Mouse (Mus musculus): ENCODE measurements around the gene Prkcq.

The Prkcq gene

GRCm38 (mm10) chr2:11186586-11186985 is 14.7 kb downstream of the Prkcq start:
- no peak for DNase-seq (ENCODE audit: low read depth, low spot score)

- peak; percentile 87 for DNase-seq (ENCODE audit: low read depth, low spot score)
These were observed 15.3 kb downstream of the Prkcq start for GRCm38 (mm10) chr2:11187166-11187565.

- peak; percentile 65 for DNase-seq (ENCODE audit: low read depth, low spot score)
These were observed 16.4 kb downstream of the Prkcq start for GRCm38 (mm10) chr2:11188279-11188678.

GRCm38 (mm10) chr2:11189150-11189767 is 17.4 kb downstream of the Prkcq start:
- peak; percentile 57 for DNase-seq (ENCODE audit: low read depth, low spot score)

- peak; percentile 63 for DNase-seq (ENCODE audit: low read depth, low spot score)
These were observed 20.6 kb downstream of the Prkcq start for GRCm38 (mm10) chr2:11192281-11193098.

GRCm38 (mm10) chr2:11193099-11193618 is 21.3 kb downstream of the Prkcq start:
- DNase-seq (ENCODE audit: low read depth, low spot score): peak; percentile 85

GRCm38 (mm10) chr2:11194732-11195340 is 22.9 kb downstream of the Prkcq start:
- DNase-seq (ENCODE audit: low read depth, low spot score): peak; percentile 73

GRCm38 (mm10) chr2:11196071-11196470 is 24.2 kb downstream of the Prkcq start:
- DNase-seq (ENCODE audit: low read depth, low spot score): peak; percentile 60

- DNase-seq (ENCODE audit: low read depth, low spot score): no peak
These were observed 25.1 kb downstream of the Prkcq start for GRCm38 (mm10) chr2:11196952-11197559.

- DNase-seq (ENCODE audit: low read depth, low spot score): no peak
These were observed 27.7 kb downstream of the Prkcq start for GRCm38 (mm10) chr2:11199624-11200023.

- peak; percentile 63 for DNase-seq (ENCODE audit: low read depth, low spot score)
These were observed 30.9 kb downstream of the Prkcq start for GRCm38 (mm10) chr2:11202841-11203240.

- peak; percentile 65 for DNase-seq (ENCODE audit: low read depth, low spot score)
These were observed 31.4 kb downstream of the Prkcq start for GRCm38 (mm10) chr2:11203261-11203660.

- peak; percentile 86 for DNase-seq (ENCODE audit: low read depth, low spot score)
These were observed 32.3 kb downstream of the Prkcq start for GRCm38 (mm10) chr2:11204232-11204631.

- peak; percentile 74 for DNase-seq (ENCODE audit: low read depth, low spot score)
These were observed 33.1 kb downstream of the Prkcq start for GRCm38 (mm10) chr2:11204961-11205360.

GRCm38 (mm10) chr2:11205720-11206119 is 33.8 kb downstream of the Prkcq start:
- DNase-seq (ENCODE audit: low read depth, low spot score): peak; percentile 77

- peak; percentile 60 for DNase-seq (ENCODE audit: low read depth, low spot score)
These were observed 36.4 kb downstream of the Prkcq start for GRCm38 (mm10) chr2:11208263-11208662.

- no peak for DNase-seq (ENCODE audit: low read depth, low spot score)
These were observed 37.4 kb downstream of the Prkcq start for GRCm38 (mm10) chr2:11209335-11209734.

GRCm38 (mm10) chr2:11210241-11210916 is 38.5 kb downstream of the Prkcq start:
- DNase-seq (ENCODE audit: low read depth, low spot score): no peak

GRCm38 (mm10) chr2:11211961-11212562 is 40.2 kb downstream of the Prkcq start:
- DNase-seq (ENCODE audit: low read depth, low spot score): peak; percentile 78

- DNase-seq (ENCODE audit: low read depth, low spot score): peak; percentile 63
These were observed 44.5 kb downstream of the Prkcq start for GRCm38 (mm10) chr2:11216421-11216820.

- DNase-seq (ENCODE audit: low read depth, low spot score): peak; percentile 47
These were observed 44.9 kb downstream of the Prkcq start for GRCm38 (mm10) chr2:11216847-11217246.

All from CD4-positive, CD25-positive, alpha-beta regulatory T cell, adult 2 months (primary cell).